Mouse (Mus musculus): ENCODE measurements at regions not wholly inside any gene's neighbourhood (a gene's known extent, or its start where the extent isn't known, plus 50 kb on each side); places are given as distances from the start of the nearest gene placed in this dataset.
A peak's percentile ranks its signal among the peaks of the same experiment; 100 is the strongest.

DNA sequence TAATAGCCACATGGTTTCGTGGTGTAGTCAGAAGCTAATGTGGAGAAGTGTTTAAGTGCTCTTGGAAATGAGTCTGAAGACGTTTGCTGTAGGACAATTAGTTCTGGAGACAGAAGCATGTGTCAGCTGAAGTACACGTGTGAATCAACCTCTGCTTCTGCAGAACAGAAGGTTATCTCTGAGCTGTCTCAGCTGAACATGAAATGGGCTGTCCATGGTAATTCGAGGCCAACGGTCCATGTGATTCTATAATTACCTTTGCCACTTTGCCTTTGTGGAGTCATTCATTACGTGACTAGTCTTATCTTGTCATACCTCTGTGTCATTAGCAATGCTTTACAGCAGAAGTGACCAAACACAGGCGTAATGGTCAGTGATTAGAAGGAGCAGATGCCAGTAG, 295.6 kb upstream of the Veph1 start:
- no peak for DNase-seq (ENCODE audit: low read depth)

DNA sequence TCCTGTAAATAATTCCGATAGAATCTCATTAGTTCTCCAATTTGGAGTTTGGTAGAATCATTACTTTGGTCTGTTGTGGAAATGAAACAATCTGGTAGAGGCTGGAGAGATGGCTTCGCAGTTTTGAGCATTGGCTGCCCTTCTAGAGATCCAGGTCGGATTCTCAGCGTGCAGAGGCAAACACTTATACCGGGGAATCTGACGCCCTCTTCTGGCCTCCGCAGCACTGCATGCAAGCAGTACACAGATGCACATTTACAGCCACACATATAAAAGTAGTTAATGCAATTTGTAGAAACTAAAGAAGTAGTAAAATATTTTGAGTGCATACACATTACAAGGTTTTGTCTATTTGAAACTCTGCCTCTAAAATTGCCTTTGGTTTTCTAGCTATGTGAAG, 294.1 kb upstream of the Veph1 start:
- no peak for DNase-seq (ENCODE audit: low read depth)

DNA sequence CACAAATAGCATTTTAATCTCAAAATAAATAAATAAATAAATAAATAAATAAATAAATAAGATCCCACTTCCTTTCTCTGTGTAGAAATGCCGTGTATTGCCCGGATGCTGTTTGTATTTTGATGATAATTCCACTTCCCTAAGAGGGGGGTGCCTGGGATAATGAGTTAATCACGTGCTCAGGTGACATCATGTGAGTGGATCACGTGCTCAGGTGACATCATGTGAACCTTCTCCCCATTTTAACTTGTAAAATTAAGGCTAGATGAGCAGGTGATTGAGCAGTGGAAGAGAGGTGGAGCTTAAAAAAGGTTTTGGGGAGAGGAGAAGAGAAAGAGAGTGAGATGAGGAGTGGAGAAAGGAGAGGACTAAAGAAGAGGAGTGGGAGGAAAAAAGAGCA, 292.8 kb upstream of the Veph1 start:
- DNase-seq (ENCODE audit: low read depth): no peak

DNA sequence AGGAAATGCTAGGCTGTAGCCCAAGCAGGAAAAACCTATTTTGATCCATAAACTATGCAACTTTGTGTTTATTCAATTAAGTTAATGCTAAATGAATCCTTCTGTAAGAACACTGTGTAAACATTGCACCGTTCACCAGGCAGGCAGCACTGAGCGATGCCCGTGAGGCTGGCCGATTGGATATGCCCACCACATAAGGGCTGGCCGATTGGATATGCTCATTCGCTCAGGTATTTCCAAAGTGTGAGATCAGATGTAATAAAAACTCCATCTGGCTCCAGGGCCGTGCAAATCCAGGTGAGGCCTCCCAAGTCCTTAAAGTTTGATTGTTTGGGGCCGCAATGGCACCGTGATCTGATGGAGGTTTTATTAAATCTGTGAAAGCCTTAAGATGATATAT, 288.2 kb upstream of the Veph1 start:
- DNase-seq (ENCODE audit: low read depth): no peak

DNA sequence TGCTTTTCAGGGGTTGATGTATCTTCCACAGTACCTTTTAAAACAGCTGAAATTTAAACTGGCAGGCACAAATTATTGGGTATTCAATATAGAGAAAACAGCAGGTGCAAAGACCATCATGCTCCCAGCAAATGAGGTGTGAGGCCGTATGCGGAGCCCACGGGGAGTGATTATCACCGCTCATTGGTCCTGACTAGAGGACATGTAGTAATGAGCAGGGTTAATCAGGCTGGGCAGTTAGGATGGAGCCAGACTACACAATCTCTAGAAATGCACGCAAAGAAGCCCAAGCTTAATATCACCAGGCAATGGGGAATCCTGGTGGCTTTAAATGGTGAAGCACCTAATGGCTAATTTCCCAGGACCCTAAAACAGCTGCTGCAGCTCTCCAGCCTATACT, 287.5 kb upstream of the Veph1 start:
- no peak for DNase-seq (ENCODE audit: low read depth)

DNA sequence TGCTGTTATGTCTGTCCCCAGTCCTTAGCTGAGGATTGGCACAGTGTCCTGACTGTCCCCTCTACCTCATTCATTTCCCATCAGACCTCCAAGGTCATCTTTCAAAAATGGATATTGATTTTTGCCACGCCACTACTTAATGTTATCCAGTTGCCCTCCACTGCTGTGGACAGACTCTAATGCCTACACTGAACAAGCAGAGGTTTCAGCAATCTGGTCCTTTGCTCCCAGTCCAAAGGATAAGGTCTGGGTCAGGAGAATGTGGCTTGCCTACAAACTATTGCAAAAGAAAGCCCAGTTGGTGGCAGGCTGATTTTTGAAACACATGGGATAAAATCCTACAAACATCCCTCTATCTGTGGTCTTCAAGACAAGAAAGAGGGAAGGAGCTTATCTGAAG, 280.0 kb upstream of the Veph1 start:
- no peak for DNase-seq (ENCODE audit: low read depth)

DNA sequence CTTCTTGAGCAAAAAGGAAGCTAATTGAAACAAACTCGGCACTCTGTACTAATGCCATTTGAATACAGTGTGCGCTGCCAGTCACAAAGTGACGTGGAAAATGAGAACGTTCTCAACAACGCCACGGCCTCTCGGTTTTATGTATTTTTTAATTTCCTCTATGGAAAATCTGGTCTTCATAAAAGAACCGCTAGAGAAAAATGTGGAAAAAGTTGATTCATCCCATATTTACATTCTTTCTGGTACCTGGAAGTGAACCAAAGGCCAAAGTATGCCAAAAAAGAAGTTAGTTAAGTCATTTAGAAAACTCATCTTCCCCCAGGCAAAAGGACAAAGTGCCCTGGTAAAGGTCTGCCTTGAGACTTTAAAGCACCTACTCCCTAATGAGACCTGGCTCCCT, 277.7 kb upstream of the Veph1 start:
- no peak for DNase-seq (ENCODE audit: low read depth)

DNA sequence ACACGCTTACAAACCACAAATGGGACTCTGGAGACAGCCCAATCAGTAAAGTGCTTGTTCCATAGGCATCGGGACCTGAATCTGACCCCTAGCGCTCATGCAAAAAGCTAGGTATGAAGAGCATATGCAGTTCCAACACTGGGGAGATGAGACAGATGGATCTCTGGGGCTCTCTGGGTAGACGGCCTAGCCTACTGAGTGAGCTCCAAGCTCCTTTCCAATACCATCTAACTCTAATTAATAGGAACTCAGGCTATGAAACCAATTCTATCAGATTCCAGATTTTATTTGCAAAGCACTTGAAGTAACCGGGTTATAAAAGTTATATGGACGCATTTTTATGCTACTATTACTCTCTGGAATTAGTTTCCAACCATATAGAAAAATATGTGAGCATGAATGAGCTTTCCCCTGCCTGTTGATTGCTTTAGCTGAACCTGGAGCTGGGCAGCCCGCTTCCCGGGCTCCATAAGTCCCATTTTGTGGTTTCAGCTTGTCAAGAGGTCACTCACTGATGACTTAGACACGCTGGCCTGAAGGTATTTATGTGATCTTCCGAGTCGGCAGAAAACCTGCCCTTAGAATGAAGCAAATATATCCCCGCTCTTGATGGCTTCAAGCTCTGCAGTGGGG, 276.4 kb upstream of the Veph1 start:
- DNase-seq (ENCODE audit: low read depth): no peak

DNA sequence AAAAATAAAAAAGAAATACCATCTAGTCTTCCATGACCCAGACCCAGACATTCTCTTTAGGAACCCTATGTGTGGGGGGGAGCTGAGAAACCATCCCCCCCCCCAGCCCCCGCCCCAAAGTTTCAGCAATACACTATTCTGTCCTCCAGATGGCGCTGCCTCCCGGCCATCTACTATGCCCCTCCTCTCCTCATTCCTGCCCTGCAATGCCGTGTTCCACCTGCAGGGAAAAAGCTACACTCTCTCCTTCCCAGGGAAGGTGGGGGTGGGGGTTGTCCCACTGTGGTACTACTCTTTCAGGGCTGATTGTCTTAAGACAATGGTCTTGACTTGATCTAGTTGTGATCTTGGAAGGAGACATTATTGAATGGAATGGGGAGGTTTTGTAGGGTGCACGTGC, 273.7 kb upstream of the Veph1 start:
- DNase-seq (ENCODE audit: low read depth): no peak

DNA sequence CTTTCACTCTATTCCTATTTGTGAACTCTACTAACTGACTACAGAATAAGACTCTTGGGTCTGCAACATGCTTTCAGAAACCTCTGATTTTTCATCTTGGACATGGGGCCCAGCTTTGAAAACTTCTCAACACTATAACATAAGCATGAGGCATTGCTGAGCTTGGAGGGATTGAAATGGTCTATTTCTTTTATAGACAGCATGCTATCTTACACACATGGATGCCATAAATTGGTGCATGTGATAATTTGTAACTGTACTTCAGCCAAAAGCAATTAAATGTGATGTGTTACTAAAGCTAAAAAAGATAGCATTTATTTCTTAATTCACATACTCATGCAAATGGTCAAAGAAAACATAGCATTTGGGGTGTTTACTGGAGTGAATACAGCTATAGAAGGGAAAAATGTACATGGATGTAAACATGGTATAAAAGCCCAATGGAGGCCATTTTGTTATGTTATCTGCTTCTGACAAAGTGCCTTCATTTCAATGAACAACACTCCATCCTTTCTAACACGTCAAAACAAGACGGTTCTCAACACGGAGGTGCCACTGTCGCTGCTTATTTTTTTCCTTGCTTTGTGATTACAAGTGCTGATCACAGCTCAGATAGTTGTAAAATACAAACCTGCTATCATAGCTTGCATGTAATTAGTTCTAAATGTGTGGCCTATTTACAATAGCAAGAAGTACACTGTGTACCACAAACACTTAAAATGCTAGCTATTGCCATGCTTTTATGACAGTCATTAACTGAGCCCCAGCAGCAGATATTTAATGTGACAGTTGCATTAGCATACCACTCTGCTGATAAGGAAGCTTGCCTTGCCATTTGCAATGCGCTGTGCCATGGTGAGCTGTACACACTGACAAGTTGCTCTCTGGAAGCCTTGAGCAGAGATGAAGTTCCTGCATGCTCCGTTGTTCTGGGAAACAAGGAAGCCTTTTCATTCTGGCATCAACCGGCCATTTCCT, 267.9 kb upstream of the Veph1 start:
- no peak for DNase-seq (ENCODE audit: low read depth)

DNA sequence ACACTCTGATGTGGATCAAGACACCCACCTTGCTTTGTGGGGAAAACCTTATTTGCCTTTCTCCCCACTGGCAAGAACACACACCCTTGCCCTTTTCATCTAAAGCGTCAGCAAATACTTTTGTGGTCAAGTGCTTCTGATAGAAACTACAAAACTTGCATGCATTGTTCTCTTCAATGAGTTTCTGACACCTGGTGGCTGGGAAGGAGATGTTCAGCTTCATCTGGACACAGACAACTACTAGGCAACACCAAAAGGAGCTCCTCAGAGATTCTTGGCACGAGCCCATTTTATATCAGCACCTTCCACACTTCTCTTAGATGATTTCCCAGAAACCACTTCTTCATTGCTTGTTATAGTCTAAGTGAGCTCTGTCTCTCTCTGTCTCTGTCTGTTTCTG, 266.7 kb upstream of the Veph1 start:
- no peak for DNase-seq (ENCODE audit: low read depth)

DNA sequence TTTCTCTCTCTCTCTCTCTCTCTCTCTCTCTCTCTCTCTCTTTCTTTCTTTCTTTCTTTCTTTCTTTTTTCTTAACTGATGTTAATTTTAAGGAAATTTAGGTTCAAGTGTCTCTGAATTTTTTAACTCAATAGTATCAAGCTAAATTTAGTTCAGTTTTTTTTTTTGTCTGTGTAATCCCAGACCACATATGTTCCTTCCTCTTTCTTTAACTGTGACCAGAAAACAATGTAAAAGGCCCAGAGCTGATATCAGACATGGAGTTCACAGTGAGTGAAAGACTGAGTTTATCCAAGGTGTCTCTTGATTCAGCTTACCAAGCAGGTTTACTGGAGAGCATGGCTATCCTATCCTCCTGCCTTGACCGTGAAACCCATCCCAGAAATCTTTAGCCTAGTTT, 258.9 kb upstream of the Veph1 start:
- DNase-seq (ENCODE audit: low read depth): no peak

DNA sequence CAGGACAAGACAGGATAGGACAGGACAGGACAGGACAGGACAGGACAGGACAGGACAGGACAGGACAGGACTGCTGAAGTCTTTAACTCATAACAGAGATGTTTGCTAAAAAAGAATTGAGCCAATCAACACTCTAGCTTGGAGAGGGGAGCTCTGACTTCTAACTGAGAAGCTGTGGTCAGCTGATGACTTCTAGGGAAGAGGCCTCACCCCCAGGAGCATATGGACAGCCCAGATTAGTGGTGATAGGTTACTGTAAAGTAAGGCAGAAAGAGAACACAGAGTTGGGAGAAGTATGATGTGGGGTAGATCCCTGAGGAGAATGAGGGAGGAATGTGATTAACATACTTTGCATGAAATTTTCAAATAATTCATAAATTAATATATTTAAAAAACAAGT, 254.3 kb upstream of the Veph1 start:
- no peak for DNase-seq (ENCODE audit: low read depth)

DNA sequence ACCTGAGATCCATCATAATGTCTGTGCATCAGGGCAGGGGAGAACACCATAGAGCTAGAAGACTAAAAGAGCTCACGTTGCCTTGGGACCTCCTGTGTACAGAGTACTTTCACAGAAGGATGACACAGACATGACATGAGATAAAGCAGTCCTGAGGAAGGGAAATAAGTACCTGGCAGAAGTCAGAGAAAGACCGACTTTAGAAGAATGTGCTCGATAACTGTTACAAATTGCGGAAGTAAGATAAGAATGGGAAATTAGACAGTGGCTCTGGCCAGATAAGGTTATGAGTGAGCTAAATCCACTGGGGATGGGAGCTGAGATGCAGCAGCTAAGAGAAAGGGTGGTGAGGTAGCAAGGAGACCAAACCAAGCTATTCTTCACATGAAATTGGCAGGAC, 249.9 kb upstream of the Veph1 start:
- no peak for DNase-seq (ENCODE audit: low read depth)

DNA sequence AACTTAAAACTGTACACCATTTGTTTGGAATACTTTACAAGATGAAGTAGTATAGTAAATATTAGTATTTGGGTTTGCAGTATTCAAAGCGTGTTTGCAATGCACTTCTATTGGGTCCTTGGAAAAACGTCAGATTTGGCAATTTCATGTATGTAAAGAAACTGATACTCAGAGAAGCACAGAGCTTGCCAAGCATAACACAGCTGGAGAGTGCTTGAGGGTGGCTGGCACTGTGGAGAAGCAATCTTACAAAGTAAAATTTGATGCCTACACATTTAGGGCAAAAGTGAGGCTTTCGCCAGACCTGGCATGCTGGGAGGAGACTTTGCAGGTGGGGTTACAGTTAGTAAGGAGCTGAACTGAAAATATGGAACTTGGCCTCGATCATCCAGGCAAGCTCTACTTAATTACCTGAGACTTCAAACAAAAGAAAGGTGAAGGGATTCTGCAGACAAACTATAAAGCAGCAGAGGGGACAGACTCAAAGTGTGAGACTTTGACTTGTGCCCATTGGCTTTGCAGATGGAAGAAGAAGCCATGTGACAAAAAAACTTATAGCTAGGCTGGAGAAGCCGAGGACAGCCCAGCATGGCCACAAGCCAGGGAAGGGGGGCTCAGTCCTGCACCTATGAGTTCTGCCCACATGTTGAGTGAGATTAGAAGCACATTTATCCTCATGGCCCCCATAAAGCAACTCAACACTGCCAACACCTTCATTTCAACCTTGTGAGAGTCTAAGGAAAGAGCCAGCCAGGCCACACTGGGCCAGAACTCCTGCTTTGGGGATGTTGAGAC, 247.7 kb upstream of the Veph1 start:
- peak; percentile 86 for DNase-seq (ENCODE audit: low read depth)

DNA sequence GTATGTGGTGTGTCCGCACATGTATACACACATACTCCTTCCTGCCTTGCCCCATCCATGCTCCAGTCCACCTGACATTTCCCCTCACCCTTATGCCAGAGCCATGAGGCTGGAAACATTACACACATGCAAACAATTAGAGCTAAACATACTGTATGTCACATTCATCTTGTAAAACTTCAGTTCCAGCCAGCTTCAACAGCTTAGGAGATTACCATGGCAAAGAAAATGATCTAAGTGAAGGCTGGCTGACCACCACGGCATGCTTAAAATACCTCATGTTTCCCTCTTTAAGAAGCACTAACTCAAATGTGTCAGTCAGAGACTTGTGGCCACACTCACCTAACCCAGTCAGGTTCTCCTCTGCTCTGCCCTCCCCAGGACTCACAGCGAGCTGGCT, 246.2 kb upstream of the Veph1 start:
- DNase-seq (ENCODE audit: low read depth): no peak

DNA sequence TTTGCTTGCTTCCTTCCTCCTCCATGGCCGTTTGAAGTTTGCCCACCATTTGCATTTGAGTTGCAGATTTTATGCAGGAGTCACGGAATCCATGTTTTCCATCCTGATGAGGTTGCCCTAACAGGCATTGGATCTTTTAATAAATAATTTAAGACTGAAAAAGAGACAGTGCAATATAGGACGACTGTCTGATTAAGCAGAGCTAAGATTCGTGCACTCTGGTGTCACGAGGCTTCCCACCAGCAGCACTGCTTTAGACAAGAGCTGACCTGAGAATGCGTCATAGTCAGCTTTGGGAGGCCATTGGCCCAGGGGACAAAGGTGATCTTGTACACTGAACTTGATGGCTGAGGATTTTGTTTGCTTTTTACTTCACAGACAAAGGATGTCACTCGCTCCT, 241.3 kb upstream of the Veph1 start:
- no peak for DNase-seq (ENCODE audit: low read depth)

DNA sequence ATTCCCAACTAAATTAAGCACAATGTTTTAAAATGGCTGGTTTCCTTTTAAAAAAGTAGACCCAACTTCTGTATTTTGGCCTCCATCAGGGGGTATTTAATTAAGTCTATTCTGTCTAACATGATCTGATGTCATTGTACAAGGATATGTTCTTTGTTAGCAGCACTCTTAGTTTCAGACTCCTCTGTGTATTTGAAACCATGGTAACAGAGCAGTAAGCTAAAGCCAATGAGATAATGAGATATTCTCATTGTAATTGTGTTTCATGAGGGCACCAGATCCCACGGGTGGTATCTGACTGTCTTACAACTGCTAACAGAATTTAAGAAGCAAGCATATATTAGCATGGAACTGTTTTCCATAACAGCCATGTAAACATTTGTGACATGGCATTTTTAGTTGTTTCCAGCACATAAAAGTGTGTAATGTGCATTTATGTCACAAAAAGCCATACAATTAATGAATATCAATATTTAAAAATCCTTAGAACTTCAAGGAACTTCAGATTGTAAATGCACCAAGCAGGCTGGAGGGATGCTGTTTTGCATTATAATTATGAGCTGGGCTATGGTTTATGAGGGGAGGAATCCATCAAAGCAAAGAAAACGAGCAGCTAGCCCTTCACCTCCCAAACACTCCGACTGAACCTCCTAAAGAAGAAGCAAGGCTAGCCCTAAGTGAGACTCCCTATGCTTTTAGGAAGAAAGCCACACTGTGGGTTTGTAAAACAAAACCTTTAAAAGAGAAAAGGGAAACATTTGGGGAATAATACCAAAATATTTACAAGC, 240.7 kb upstream of the Veph1 start:
- no peak for DNase-seq (ENCODE audit: low read depth)

DNA sequence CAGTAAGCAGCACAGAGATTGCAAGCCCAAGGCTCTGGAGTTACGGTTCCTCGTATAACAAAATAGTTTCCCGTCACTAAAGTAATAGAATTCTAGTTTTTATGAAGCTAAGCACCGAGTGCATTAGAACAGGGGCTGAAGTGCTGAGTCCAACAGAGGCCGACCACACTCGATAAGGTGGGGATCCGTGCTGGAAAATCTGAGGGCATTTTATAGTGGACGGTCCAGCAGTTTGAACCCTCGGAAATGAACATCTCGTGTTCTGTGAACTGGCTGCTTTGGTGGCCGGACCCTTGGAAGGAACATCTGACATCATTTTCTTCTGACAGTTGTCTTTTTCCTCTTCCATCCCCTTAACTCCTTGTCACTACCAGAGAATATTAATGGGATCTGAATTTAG, 240.0 kb upstream of the Veph1 start:
- DNase-seq (ENCODE audit: low read depth): no peak

DNA sequence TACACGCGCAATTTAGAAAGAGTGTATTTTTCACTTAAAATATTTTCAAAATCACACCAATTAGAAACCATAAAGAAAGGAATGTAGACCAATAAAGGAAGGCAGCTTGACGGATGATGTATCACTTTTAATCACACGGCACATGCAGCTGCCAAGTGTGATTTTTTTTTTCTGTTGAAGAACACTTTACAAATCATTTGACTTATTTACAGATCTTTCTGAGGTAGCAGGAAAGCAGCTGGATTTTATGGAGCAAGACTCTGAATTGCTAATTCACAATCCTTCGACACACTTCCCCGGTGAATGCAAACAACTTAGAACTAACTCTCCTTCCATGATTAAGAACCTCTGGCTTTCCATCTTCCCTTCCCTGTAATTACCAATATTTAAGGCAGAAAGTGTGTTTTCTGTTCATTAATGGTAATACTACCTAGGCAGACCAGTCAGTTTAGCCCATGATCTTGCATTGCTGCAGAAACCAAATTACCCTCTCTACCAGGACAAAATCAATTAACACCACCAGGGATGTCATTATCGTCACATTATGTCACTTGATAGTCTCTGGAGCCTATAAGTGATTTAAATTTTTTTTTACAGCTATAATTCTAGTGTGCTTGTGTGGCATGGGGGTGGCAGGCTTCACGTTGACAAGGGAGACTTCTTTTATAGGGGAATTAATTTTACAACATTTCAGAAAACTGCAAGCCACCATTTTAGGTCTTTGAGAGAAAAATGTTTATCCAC, 239.3 kb upstream of the Veph1 start:
- DNase-seq (ENCODE audit: low read depth): no peak

DNA sequence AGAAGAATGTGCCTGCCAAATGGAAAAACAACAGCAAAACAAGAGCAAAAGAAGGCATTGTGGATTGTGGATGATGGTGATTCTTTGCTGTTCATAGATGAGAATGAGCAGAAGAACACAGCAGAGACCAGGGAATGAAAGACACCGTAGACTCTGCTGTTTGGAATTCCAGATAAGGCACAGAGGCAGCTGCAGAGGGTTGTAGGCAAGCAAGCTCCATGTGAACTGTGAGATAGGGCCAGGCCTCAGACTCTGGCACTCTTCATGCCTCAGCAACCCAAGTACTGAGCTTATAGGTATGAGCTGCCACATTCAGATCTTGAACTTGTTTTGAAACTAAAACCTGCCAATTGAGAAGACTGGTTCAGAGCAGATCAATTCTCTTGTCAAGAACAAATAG, 223.3 kb upstream of the Veph1 start:
- DNase-seq (ENCODE audit: low read depth): no peak
